Mouse (Mus musculus) macrophage (primary cell): ENCODE results near the gene Ube2c. TPM values are rescaled to one million over a fixed set of nuclear protein-coding genes. Genes with fewer than 3 reads are reported as not detected.

Experiments
- H3K27ac ChIP-seq: fragments of 350-480 bp; formaldehyde crosslinking; 2 replicates; pipeline ENCODE4 v1.9.0; 2021
- H3K36me3 ChIP-seq: fragments of 350-480 bp; formaldehyde crosslinking; 2 replicates; pipeline ENCODE4 v1.9.0; 2021; ENCODE audit errors: inconsistent target
- H3K4me3 ChIP-seq: fragments of 350-480 bp; formaldehyde crosslinking; 2 replicates; pipeline ENCODE4 v1.9.0; 2021; ENCODE audit errors: inconsistent target
- H3K79me2 ChIP-seq: fragments of 350-480 bp; formaldehyde crosslinking; 2 replicates; pipeline ENCODE4 v1.9.0; 2021; ENCODE audit errors: inconsistent target
- WGBS: methylation state at CpG from one replicate; pipeline ENCODE4 v1.1.7; 2026; ENCODE audit warnings: inconsistent platforms; ENCODE audit not compliant: missing documents; 5-methylcytosine and 5-hydroxymethylcytosine counted together
- polyA plus RNA-seq: library from polyadenylated mRNA; stranded (reverse); fragments of 250-400 nt; gene quantifications from 3 replicates; pipeline ENCODE4 v1.2.4, GENCODE M21; 2018; ENCODE audit warnings: inconsistent platforms

Gene Ube2c
- polyA plus RNA-seq, 1 experiment from 2014 or later, result 21.7 TPM

DNA sequence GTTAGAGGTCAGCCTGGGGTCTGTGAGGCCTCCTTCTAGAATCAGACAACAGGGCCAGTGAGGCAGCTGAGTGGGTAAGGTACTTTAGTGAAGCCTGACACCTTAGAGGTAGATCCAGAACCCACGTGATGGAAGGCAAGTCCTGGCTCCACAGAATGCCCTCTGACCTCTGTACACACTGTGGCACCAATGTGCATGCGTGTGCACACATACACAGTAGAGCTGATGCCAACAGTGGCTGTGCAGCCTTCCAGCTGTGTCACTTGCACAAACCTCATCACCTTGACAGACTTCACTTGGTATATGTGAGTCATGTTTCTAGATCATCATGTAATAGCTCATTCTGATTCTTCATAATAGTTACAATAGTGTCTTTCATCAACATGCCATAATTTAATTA, 17.2 kb upstream of the Ube2c start:
- Histone ChIP-seq H3K36me3 (peaks cover 65% of the 10 kb centered on the region), H3K79me2 (peaks cover 38% of the 10 kb centered on the region), H3K27ac (no peak overlapping the region), H3K4me3 (no peak overlapping the region)
- 96% methylated on average over 2 of the region's 2 CpGs for WGBS

DNA sequence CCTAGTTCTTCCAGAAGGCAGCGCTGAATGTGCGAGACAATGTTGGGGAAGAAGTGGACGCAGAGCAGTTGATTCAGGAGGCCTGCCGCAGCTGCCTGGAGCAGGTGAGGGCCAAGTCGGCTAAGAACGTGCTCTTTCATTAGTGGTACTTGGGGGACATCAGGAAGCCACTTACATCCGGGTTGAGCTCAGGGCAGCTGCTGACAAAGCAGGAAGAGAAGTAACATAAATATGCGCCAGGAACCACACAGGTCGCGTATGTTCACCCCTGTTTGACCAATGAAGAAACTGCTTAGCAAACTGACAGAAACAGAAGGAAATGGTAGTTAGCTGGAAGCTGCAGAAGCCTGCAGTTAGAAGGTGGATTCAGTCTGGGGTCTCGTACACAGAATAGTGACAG, 15.6 kb upstream of the Ube2c start:
- 25% methylated on average over 11 of the region's 11 CpGs for WGBS
- H3K79me2 ChIP-seq, result peaks cover 21% of the 10 kb centered on the region
- no peak overlapping the region for H3K4me3 ChIP-seq
- H3K36me3 ChIP-seq, result peaks cover 67% of the 10 kb centered on the region
- H3K27ac ChIP-seq, result no peak overlapping the region

DNA sequence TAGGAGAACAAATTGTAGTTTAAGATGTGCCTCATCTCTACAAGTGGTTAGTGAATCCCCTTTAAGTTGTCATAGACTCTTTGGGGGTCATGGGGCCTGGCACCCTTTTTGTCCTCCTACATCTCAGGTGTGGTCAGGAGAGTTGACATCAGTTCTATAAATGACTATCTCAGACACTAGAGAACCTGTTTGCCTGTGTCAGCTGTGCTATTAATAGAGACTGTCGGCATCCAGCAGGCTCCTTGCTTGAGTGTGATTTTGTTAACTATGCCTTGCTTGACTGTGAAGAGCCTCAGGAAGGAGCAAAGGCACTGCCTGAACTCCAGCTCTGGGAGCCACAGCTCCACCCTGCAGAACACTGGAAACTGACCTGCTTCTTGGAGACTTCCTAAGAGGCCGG, 14.9 kb upstream of the Ube2c start:
- Histone ChIP-seq H3K27ac (no peak overlapping the region), H3K4me3 (no peak overlapping the region), H3K36me3 (peaks cover 73% of the 10 kb centered on the region), H3K79me2 (peaks cover 15% of the 10 kb centered on the region)
- WGBS, result 86% methylated on average over 2 of the region's 2 CpGs

DNA sequence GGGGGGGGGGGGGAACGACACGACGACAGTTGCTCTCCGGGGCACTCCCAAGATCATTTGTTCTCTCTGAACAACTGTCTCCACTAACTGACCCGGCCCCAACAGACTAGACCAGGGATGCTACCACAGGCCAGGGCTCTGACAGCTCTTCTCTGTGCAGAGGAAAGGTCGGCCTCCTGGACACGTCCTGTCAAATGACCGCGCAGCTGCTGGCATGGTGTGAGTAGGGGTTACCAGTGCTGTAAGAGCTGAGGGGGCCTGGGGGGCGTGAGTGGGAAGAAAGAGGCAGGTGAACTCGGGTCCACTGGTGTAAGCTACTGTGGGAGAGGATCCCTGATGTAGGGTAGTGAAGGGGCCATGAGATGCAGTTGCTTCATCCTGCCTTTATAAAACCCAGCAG, 11.9 kb upstream of the Ube2c start:
- H3K79me2 ChIP-seq, result no peaks in the 10 kb centered on the region
- H3K4me3 ChIP-seq, result no peak overlapping the region
- H3K27ac ChIP-seq, result no peak overlapping the region
- 91% methylated on average over 10 of the region's 11 CpGs for WGBS
- H3K36me3 ChIP-seq, result peaks cover 71% of the 10 kb centered on the region

DNA sequence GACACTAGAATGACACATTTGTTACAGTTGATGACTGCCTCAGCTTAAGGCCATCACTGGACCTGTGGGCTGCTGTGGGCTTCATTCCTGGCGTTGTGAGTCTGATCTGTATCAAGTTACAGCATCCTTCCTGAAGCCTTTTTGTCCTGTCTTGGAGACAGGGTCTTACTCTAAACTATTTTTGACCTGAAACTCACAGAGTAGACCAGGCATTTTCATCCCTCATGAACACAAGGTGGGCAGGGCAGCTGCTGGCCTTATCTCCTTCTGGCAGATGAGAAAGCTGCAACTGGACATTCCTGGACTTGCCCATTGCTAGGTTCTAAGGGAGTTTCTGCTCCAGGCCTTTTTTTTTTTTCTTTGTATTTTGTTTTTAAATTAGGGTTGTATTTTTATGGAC, 11.0 kb upstream of the Ube2c start:
- H3K27ac ChIP-seq, result no peak overlapping the region
- 100% methylated on average over 1 of the region's 1 CpGs for WGBS
- no peaks in the 10 kb centered on the region for H3K79me2 ChIP-seq
- H3K4me3 ChIP-seq, result no peak overlapping the region
- H3K36me3 ChIP-seq, result peaks cover 77% of the 10 kb centered on the region

DNA sequence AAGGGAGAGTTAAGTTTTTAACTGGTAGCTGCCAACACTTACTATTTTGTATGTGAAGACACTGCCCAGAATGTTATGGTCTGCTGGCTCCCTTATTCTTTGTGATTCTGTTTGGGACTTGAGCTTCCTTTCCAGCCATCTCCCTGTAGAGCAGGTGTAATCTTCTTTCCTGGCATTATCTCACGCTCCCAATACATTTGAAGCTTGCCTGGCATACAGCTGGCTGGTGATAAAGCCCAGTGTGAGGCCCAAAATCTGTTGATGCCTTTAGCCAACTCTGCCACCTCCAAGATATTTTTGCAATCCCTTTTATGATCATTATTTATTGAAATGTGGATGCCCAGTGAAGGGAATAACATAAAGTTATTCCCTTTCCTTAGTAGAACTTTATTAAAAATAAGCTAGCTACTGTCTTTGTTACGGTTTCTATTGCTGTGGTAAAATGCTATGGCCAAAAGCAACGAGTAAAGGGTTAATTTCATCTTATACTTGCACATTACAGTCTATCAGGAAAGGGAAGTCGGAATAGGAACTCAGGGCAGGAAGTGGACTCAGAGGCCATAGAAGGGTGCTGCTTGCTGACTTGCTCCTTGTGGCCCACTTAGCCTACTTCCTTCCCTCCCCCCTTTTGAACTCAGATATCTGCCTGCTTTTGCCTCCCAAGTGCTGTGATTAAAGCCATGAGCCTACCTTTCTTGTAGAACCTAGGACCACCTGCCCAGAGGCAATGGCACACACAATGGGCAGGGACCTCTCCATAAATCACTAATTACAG, 9.5 kb upstream of the Ube2c start:
- peak overlapping the region; percentile 68 for H3K27ac ChIP-seq
- H3K36me3 ChIP-seq, result peaks cover 76% of the 10 kb centered on the region
- no peaks in the 10 kb centered on the region for H3K79me2 ChIP-seq
- WGBS, result 52% methylated on average over 4 of the region's 4 CpGs
- no peak overlapping the region for H3K4me3 ChIP-seq

DNA sequence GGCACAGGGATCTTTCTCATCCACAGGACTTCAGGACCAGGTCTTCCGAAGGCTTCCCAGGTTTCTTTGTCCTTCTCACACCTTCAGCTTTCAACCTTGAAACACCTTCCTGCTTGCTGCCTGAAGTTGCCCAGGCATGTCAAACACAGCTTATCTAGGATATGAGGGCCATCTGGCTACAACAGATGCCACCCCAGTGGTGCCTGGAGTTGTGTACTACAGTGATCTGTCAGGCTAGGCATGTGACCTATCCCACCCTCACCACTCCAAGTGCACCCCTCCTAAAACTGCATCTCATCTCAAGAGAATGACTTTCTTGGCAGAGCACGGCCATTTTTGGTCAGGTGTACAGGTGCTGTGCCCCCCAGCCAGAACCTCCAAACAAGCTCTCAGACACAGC, 8.2 kb upstream of the Ube2c start:
- H3K4me3 ChIP-seq, result no peak overlapping the region
- no peak overlapping the region for H3K27ac ChIP-seq
- H3K36me3 ChIP-seq, result peaks cover 76% of the 10 kb centered on the region
- 90% methylated on average over 2 of the region's 2 CpGs for WGBS
- no peaks in the 10 kb centered on the region for H3K79me2 ChIP-seq

DNA sequence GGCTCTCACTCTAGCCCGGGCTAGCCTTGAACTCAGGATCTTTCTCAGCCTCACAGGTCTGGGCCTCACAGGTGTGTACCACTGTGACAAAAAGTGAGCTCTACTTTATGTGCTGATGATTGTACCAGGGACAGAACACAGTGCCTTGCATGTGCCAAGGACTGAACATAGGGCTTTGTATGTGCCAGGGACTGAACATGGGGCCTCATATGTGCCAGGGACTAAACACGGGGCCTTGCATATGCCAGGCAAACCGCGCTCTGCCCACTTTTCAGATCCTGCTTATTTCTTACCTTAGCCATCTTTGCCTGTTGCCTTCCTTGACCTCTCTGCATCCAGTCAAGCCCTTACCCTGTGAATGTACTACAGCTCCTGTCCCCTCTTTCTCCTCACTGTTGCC, 7.7 kb upstream of the Ube2c start:
- H3K4me3 ChIP-seq, result no peak overlapping the region
- WGBS, result 84% methylated on average over 4 of the region's 4 CpGs
- no peak overlapping the region for H3K27ac ChIP-seq
- H3K36me3 ChIP-seq, result peaks cover 73% of the 10 kb centered on the region
- no peaks in the 10 kb centered on the region for H3K79me2 ChIP-seq

DNA sequence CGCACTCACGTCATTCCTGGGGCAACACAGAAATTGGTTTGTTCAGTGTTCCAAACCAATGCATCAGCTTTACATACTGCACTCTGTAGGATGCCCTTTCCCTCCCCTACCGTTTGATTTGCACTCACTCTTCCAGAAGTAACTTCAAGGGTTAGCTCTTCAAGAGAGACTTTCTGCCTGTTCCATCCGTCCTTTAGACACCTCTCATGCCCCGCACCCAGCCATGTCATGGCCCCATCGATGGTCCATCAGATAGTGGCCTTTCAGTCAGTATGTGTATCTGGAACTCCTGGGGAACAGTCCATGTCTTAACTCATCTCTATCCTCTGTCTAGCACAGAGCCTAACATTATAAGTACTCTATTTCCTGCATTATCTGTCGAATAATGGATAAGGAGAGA, 7.1 kb upstream of the Ube2c start:
- Histone ChIP-seq H3K27ac (no peak overlapping the region), H3K36me3 (peaks cover 73% of the 10 kb centered on the region), H3K4me3 (no peak overlapping the region), H3K79me2 (no peaks in the 10 kb centered on the region)
- WGBS, result 95% methylated on average over 7 of the region's 7 CpGs

DNA sequence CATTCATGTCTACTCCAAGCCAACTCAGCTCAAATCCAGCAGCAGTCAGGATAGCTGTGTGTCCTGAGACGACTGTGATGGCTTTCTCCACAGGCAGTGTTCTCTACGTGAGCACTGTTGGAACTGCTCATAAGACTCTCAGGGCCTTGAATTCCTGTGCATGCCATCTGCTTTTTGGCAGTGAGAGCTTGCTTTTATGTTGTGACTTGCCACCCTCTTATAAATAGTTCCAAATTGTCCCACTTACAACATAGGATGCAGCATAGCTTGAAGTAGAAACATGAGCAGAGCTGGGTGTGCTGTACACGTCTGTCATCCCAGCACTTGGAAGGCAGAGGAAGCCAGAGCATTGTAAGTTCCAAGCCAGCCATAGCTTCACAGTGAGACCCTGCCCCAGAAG, 3.9 kb upstream of the Ube2c start:
- Histone ChIP-seq H3K79me2 (peaks cover 10% of the 10 kb centered on the region), H3K27ac (no peak overlapping the region), H3K4me3 (no peak overlapping the region), H3K36me3 (peaks cover 58% of the 10 kb centered on the region)
- WGBS, result 87% methylated on average over 3 of the region's 3 CpGs

DNA sequence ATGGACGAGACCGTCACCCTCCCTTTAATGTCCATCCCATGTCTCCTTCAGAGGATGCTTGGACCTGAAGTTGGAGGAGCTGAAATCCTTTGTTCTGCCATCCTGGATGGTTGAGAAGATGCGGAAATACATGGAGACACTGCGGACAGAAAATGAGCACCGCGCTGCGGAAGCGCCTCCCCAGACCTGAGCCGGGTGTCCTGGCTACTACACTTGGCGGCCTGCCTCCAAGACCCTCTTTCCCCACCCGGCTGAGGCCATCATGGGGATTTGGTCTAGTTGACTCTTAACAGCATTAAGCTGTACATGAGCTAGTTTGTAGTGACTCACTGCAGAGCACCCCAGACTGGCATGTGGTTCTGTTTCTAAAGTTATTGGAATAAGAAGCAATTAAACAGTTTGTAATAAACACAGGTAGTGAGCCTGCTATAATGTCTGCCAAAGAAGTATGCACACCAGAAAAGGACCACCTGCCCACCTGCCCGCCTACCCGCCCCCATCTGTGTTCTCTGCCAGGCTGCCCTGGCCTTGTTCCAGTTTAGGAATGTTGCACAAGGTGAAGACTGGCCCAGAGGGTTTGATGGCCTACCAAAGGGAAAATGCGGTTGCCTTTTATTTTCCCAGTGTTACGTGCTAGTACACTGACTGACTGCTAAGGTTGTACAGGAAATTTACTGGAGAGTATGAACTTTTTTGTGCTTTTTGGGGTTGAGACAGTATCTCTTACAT, 1.7 kb upstream of the Ube2c start:
- Histone ChIP-seq H3K27ac (no peak overlapping the region), H3K4me3 (no peak overlapping the region), H3K79me2 (peaks cover 17% of the 10 kb centered on the region), H3K36me3 (peaks cover 37% of the 10 kb centered on the region)
- WGBS, result 94% methylated on average over 15 of the region's 15 CpGs

DNA sequence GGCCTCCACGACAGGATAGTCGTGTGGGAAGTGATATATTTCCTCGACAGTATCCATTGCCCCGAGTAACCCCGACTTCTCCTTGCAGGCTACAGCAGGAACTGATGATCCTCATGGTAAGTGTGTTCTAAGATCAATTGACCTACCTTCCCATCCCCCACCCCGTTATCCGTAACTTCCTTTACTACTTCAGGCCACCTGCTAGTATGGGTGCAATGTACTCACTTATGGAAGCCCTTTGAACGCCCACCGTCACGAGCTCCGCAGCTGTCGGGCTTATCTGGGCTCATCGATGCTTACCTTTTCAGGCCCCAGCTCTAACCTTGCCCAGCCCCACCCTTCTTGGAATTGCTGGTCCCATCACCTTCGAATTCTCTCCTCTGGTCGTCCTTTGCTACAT, 581 bp downstream of the Ube2c start:
- peak overlapping the region; percentile 87 for H3K4me3 ChIP-seq
- peaks cover 17% of the 10 kb centered on the region for H3K79me2 ChIP-seq
- 8% methylated on average over 15 of the region's 15 CpGs for WGBS
- H3K36me3 ChIP-seq, result peaks cover 27% of the 10 kb centered on the region
- peak overlapping the region; percentile 72 for H3K27ac ChIP-seq

DNA sequence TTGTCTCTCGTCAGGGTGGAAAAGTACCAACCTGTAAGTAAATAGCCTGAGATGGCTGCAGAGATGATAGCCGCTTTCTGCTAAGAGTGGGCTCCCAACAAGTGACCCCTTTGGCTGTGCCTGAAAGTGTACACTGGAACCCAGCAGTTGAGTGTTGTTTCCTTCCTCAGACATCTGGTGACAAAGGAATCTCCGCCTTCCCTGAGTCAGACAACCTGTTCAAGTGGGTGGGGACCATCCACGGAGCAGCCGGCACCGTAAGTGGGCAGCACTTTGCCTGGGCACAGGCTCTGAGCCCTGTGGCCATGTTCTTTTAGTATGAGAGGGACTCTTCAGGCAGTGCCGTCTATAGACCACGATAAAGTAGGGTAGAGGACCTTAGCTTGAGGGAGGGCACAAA, 1.4 kb downstream of the Ube2c start:
- Histone ChIP-seq H3K79me2 (peaks cover 17% of the 10 kb centered on the region), H3K27ac (peak overlapping the region; percentile 72; the same call in 1 of the 2 replicates), H3K36me3 (peaks cover 19% of the 10 kb centered on the region), H3K4me3 (peak overlapping the region; percentile 87)
- WGBS, result 81% methylated on average over 8 of the region's 8 CpGs

DNA sequence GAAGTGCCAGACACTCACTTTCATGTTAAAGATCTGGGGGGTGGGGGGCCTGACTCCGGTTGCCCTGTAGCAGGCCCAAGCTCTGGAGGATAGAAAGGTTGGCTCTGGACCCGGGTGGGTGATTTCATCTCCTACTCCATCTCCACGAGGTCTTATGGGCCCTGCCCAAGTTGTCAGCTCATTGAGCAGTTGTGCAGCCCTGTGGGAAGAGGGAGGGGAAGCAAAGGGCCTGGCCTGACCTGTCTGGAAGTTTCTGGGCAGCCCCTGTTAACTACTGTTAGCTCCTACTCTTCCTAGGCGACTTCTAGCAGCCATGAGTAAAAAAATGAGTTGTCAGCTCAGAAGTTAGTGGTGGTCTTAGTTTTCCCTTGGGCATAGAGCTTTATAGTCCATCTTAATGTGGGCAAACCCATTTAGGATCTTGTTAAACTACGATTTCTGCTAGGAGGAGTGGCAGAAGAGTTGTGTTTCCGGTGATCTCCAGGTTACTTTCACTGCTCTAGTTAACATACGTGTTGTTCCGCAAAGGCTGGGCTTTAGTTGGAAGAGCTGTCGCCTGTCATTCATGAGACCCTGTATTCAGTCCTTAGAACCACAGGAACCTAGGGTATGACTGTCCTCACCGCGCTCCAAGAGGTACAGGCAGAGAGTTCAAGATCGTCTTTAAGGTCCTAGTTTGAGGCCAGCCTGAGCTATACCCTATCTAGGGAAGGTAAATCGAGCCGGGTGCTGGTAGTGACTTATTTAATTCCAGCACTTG, 3.7 kb downstream of the Ube2c start:
- Histone ChIP-seq H3K79me2 (peaks cover 17% of the 10 kb centered on the region), H3K4me3 (no peak overlapping the region), H3K27ac (no peak overlapping the region), H3K36me3 (no peaks in the 10 kb centered on the region)
- 91% methylated on average over 14 of the region's 14 CpGs for WGBS

DNA sequence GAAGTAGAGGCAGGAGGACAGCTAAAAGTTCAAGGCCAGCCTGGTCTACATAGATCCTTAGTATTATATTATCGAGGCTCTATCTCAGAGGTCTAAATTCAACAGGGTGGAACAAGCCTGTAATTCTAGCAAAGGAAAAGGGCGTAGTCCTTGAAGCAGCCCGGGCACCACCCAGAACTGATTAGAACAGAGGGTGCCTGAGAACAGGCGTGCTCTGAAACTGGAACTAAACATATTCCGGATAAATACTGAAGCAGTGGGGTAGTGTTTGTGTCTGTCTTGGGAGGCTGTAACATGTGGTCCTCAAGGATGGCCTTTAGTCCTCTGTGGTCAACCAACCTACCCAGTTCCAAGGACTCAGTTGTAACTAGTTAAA, 4.3 kb downstream of the Ube2c start:
- no peaks in the 10 kb centered on the region for H3K36me3 ChIP-seq
- no peak overlapping the region for H3K27ac ChIP-seq
- H3K79me2 ChIP-seq, result peaks cover 17% of the 10 kb centered on the region
- WGBS, result 82% methylated on average over 5 of the region's 5 CpGs
- H3K4me3 ChIP-seq, result no peak overlapping the region
